Mouse (Mus musculus) heart, embryonic 16.5 days (tissue): ENCODE results near the gene Slc38a1. TPM values are rescaled to one million over a fixed set of nuclear protein-coding genes. Genes with fewer than 3 reads are reported as not detected.

Experiments used
- ATAC-seq: fragments of 200-750 bp; cut with Nextera tagmentation; replicated peaks from 2 replicates; pipeline ENCODE4 v1.8.0; 2017; ENCODE audit warnings: moderate number of reproducible peaks; ENCODE audit not compliant: insufficient read depth, low FRiP score; ENCODE audit errors: extremely low read depth
- H3K27ac ChIP-seq: fragments of 300-500 bp; sonication (generic); 2 replicates; pipeline ENCODE4 v1.5.1; 2014; ENCODE audit warnings: mild to moderate bottlenecking, low read length, control low read depth, moderate library complexity
- H3K27me3 ChIP-seq: fragments of 300-500 bp; sonication (generic); 2 replicates; pipeline ENCODE4 v1.6.1; 2014; ENCODE audit warnings: low read length, mixed read lengths; ENCODE audit not compliant: control insufficient read depth, insufficient read depth
- H3K36me3 ChIP-seq: fragments of 300-500 bp; sonication (generic); 2 replicates; pipeline ENCODE4 v1.6.1; 2014; ENCODE audit not compliant: control insufficient read depth, insufficient read depth
- H3K4me1 ChIP-seq: fragments of 300-500 bp; sonication (generic); 2 replicates; pipeline ENCODE4 v1.6.1; 2014; ENCODE audit warnings: low read length, mixed read lengths; ENCODE audit not compliant: control insufficient read depth, insufficient read depth
- H3K4me2 ChIP-seq: fragments of 300-500 bp; sonication (generic); 2 replicates; pipeline ENCODE4 v1.6.1; 2014; ENCODE audit warnings: low read depth, mild to moderate bottlenecking, control low read depth, low read length
- H3K4me3 ChIP-seq: fragments of 300-500 bp; sonication (generic); 2 replicates; pipeline ENCODE4 v1.5.1; 2014; ENCODE audit warnings: mild to moderate bottlenecking, control low read depth, low read length
- H3K9ac ChIP-seq: fragments of 300-500 bp; sonication (generic); 2 replicates; pipeline ENCODE4 v1.6.1; 2014; ENCODE audit warnings: low read length, control low read depth
- H3K9me3 ChIP-seq: fragments of 300-500 bp; sonication (generic); replicated peaks from 2 replicates; pipeline ENCODE4 v1.6.1; 2016; ENCODE audit warnings: low read length; ENCODE audit not compliant: control insufficient read depth
- WGBS: fragments of 180-500 bp; shearing (Covaris S2); extraction: QIAGEN DNeasy Blood & Tissue Kit; methylation state at CpG from one replicate; pipeline ENCODE4 v1.1.7; 2014; 5-methylcytosine and 5-hydroxymethylcytosine counted together
- polyA plus RNA-seq: library from polyadenylated mRNA; unstranded; fragments of >200 nt; fragmentation: Nextera tagmentation; extraction: Ambion mirVana; gene quantifications from 2 replicates; pipeline ENCODE4 v1.2.1, GENCODE M21; 2015

Slc38a1 gene
- polyA plus RNA-seq, 1 experiment from 2014 or later, result 71.2 TPM

- Histone ChIP-seq H3K36me3 (no peaks in the 10 kb centered on the region), H3K4me2 (no peak overlapping the region), H3K27me3 (no peaks in the 10 kb centered on the region), H3K4me3 (no peak overlapping the region), H3K9ac (no peak overlapping the region), H3K27ac (no peak overlapping the region), H3K9me3 (no peaks in the 10 kb centered on the region), H3K4me1 (0 out of 2 replicates have a peak, but pooled peaks cover 2% of the 10 kb centered on the region)
- 69% methylated on average over 6 of the region's 6 CpGs for WGBS
- ATAC-seq, result no peak
Observed at GRCm38 (mm10) chr15:96669721-96670120, 27.0 kb upstream of the Slc38a1 start.

- Histone ChIP-seq H3K4me2 (peak overlapping the region; percentile 60), H3K4me1 (0 out of 2 replicates have a peak, but pooled peaks cover 2% of the 10 kb centered on the region), H3K27ac (no peak overlapping the region), H3K4me3 (peak overlapping the region; percentile 41), H3K9me3 (no peaks in the 10 kb centered on the region), H3K9ac (no peak overlapping the region), H3K27me3 (no peaks in the 10 kb centered on the region), H3K36me3 (no peaks in the 10 kb centered on the region)
- 5% methylated on average over 7 of the region's 7 CpGs for WGBS
- ATAC-seq, result no peak; the same call in 1 of the 2 replicates
Observed at GRCm38 (mm10) chr15:96666663-96667062, 23.9 kb upstream of the Slc38a1 start.

GRCm38 (mm10) chr15:96665889-96666288, 23.2 kb upstream of the Slc38a1 start:
- peak; percentile 87 for ATAC-seq

GRCm38 (mm10) chr15:96660590-96661141, 18.0 kb upstream of the Slc38a1 start:
- Histone ChIP-seq H3K4me3 (no peak overlapping the region), H3K36me3 (no peaks in the 10 kb centered on the region), H3K9me3 (no peaks in the 10 kb centered on the region), H3K9ac (no peak overlapping the region), H3K4me1 (peaks cover 13% of the 10 kb centered on the region), H3K27ac (no peak overlapping the region), H3K4me2 (peak overlapping the region; percentile 42; the same call in 1 of the 2 replicates), H3K27me3 (no peaks in the 10 kb centered on the region)
- ATAC-seq, result peak; percentile 54; the same call in 1 of the 2 replicates
- WGBS, result 20% methylated on average over 13 of the region's 13 CpGs

More at GRCm38 (mm10) chr15:96665889-96666288, 23.2 kb upstream of the Slc38a1 start:
- H3K4me1 ChIP-seq, result peaks cover 4% of the 10 kb centered on the region
- 7% methylated on average over 3 of the region's 3 CpGs for WGBS
- H3K9me3 ChIP-seq, result no peaks in the 10 kb centered on the region
- peak overlapping the region; percentile 60 for H3K4me2 ChIP-seq
- 0 out of 2 replicates have a peak overlapping the region, but pooled peaks have one; percentile 0 for H3K4me3 ChIP-seq
- H3K27ac ChIP-seq, result no peak overlapping the region
- H3K36me3 ChIP-seq, result no peaks in the 10 kb centered on the region
- no peaks in the 10 kb centered on the region for H3K27me3 ChIP-seq
- H3K9ac ChIP-seq, result no peak overlapping the region

- H3K4me1 ChIP-seq, result peaks cover 13% of the 10 kb centered on the region
- H3K9me3 ChIP-seq, result no peaks in the 10 kb centered on the region
- 45% methylated on average over 14 of the region's 14 CpGs for WGBS
- H3K9ac ChIP-seq, result no peak overlapping the region
- ATAC-seq, result no peak
- H3K4me3 ChIP-seq, result no peak overlapping the region
- no peak overlapping the region for H3K27ac ChIP-seq
- peak overlapping the region; percentile 39; the same call in 1 of the 2 replicates for H3K4me2 ChIP-seq
- no peaks in the 10 kb centered on the region for H3K27me3 ChIP-seq
- no peaks in the 10 kb centered on the region for H3K36me3 ChIP-seq
Observed at GRCm38 (mm10) chr15:96658275-96658602, 15.5 kb upstream of the Slc38a1 start.

GRCm38 (mm10) chr15:96657576-96658274, 15.0 kb upstream of the Slc38a1 start:
- peak overlapping the region; percentile 39; the same call in 1 of the 2 replicates for H3K4me2 ChIP-seq
- H3K4me3 ChIP-seq, result no peak overlapping the region
- H3K27ac ChIP-seq, result no peak overlapping the region
- H3K36me3 ChIP-seq, result no peaks in the 10 kb centered on the region
- 42% methylated on average over 17 of the region's 17 CpGs for WGBS
- H3K9me3 ChIP-seq, result no peaks in the 10 kb centered on the region
- H3K4me1 ChIP-seq, result peaks cover 13% of the 10 kb centered on the region
- H3K27me3 ChIP-seq, result no peaks in the 10 kb centered on the region
- ATAC-seq, result no peak
- no peak overlapping the region for H3K9ac ChIP-seq

GRCm38 (mm10) chr15:96655514-96655913, 12.8 kb upstream of the Slc38a1 start:
- no peaks in the 10 kb centered on the region for H3K9me3 ChIP-seq
- peak overlapping the region; percentile 37; the same call in 1 of the 2 replicates for H3K27ac ChIP-seq
- 81% methylated on average over 14 of the region's 14 CpGs for WGBS
- H3K27me3 ChIP-seq, result no peaks in the 10 kb centered on the region
- H3K4me1 ChIP-seq, result peaks cover 8% of the 10 kb centered on the region
- no peaks in the 10 kb centered on the region for H3K36me3 ChIP-seq
- no peak overlapping the region for H3K9ac ChIP-seq
- no peak for ATAC-seq
- H3K4me3 ChIP-seq, result no peak overlapping the region
- peak overlapping the region; percentile 1; the same call in 1 of the 2 replicates for H3K4me2 ChIP-seq

GRCm38 (mm10) chr15:96654714-96655113, 12.0 kb upstream of the Slc38a1 start:
- peak; percentile 63; the same call in 1 of the 2 replicates for ATAC-seq
- H3K4me2 ChIP-seq, result no peak overlapping the region
- H3K36me3 ChIP-seq, result no peaks in the 10 kb centered on the region
- H3K9me3 ChIP-seq, result no peaks in the 10 kb centered on the region
- H3K27ac ChIP-seq, result peak overlapping the region; percentile 57; the same call in 1 of the 2 replicates
- WGBS, result 55% methylated on average over 8 of the region's 8 CpGs
- peaks cover 5% of the 10 kb centered on the region for H3K4me1 ChIP-seq
- no peak overlapping the region for H3K4me3 ChIP-seq
- no peak overlapping the region for H3K9ac ChIP-seq
- H3K27me3 ChIP-seq, result no peaks in the 10 kb centered on the region

- Histone ChIP-seq H3K4me2 (no peak overlapping the region), H3K36me3 (no peaks in the 10 kb centered on the region), H3K4me1 (peaks cover 2% of the 10 kb centered on the region), H3K27me3 (no peaks in the 10 kb centered on the region), H3K27ac (no peak overlapping the region), H3K4me3 (no peak overlapping the region), H3K9ac (no peak overlapping the region), H3K9me3 (no peaks in the 10 kb centered on the region)
- ATAC-seq, result no peak
- WGBS, result 93% methylated on average over 16 of the region's 16 CpGs
Observed at GRCm38 (mm10) chr15:96653011-96653410, 10.3 kb upstream of the Slc38a1 start.
